Mouse (Mus musculus) limb, embryonic 14.5 days (tissue): ENCODE measurements around the gene Slc43a2. TPM values are rescaled to one million over a fixed set of nuclear protein-coding genes. Genes with fewer than 3 reads are reported as not detected.

Experiments used
- ATAC-seq: fragments of 200-750 bp; cut with Nextera tagmentation; 2 replicates; pipeline ENCODE4 v1.8.0; 2017; ENCODE audit warnings: low read depth, moderate number of reproducible peaks, moderate TSS enrichment; ENCODE audit not compliant: low FRiP score
- DNase-seq: peaks from one replicate; pipeline ENCODE4 v3.0.0-alpha.2; 2015; ENCODE audit warnings: low spot score
- H3K27ac ChIP-seq: fragments of 300-500 bp; sonication (generic); replicated peaks from 2 replicates; pipeline ENCODE4 v1.5.1; 2014; ENCODE audit warnings: low read depth, mild to moderate bottlenecking, low read length, moderate library complexity, mixed read lengths
- H3K27me3 ChIP-seq: fragments of 300-500 bp; sonication (generic); 2 replicates; pipeline ENCODE4 v1.6.1; 2014; ENCODE audit warnings: low read length, mixed read lengths; ENCODE audit not compliant: control insufficient read depth, insufficient read depth
- H3K36me3 ChIP-seq: fragments of 300-500 bp; sonication (generic); 2 replicates; pipeline ENCODE4 v1.6.1; 2014; ENCODE audit warnings: mild to moderate bottlenecking, low read length, moderate library complexity, mixed read lengths; ENCODE audit not compliant: control insufficient read depth, insufficient read depth
- H3K4me1 ChIP-seq: fragments of 300-500 bp; sonication (generic); 2 replicates; pipeline ENCODE4 v1.6.1; 2014; ENCODE audit warnings: antibody characterized with exemption, low read length, mixed read lengths; ENCODE audit not compliant: control insufficient read depth, insufficient read depth
- H3K4me2 ChIP-seq: fragments of 300-500 bp; sonication (generic); replicated peaks from 2 replicates; pipeline ENCODE4 v1.6.1; 2014; ENCODE audit warnings: low read depth, mild to moderate bottlenecking, low read length, moderate library complexity; ENCODE audit not compliant: severe bottlenecking
- H3K4me3 ChIP-seq: fragments of 300-500 bp; sonication (generic); replicated peaks from 2 replicates; pipeline ENCODE4 v1.5.1; 2014; ENCODE audit warnings: low read length
- H3K9ac ChIP-seq: fragments of 300-500 bp; sonication (generic); 2 replicates; pipeline ENCODE4 v1.6.1; 2014; ENCODE audit warnings: mild to moderate bottlenecking, low read depth, low read length, moderate library complexity; ENCODE audit not compliant: severe bottlenecking
- H3K9me3 ChIP-seq: fragments of 300-500 bp; sonication (generic); 2 replicates; pipeline ENCODE4 v1.6.1; 2016; ENCODE audit warnings: low read length; ENCODE audit not compliant: control insufficient read depth
- POLR2A ChIP-seq: fragments of 200-500 bp; IDR thresholded peaks from 2 replicates; pipeline ENCODE4 v1.8.0; 2012; ENCODE audit warnings: inconsistent platforms, mild to moderate bottlenecking, moderate library complexity, borderline replicate concordance; ENCODE audit not compliant: insufficient read depth, insufficient read length; ENCODE audit errors: extremely low read depth
- WGBS: fragments of 180-500 bp; shearing (Covaris S2); extraction: QIAGEN DNeasy Blood & Tissue Kit; methylation state at CpG from one replicate; pipeline ENCODE4 v1.1.7; 2014; 5-methylcytosine and 5-hydroxymethylcytosine counted together
- polyA plus RNA-seq, 2 experiments: library from polyadenylated mRNA; depleted of rRNA in 1 of 2; stranded (reverse) in 1 of 2; unstranded in 1 of 2; fragments of >200 nt; fragmentation: Nextera tagmentation in 1 of 2; extraction: Ambion mirVana in 1 of 2; gene quantifications; 2 replicates each; pipeline versions ENCODE4 v1.2.1 to v1.2.3; 2012 to 2014

The Slc43a2 gene
- polyA plus RNA-seq, 2 experiments, result 3.5 to 5.8 TPM

GRCm38 (mm10) chr11:75521609-75522008, 9.9 kb upstream of the Slc43a2 start:
- H3K4me1 ChIP-seq, result no peaks in the 10 kb centered on the region
- no peaks in the 10 kb centered on the region for H3K9me3 ChIP-seq
- H3K9ac ChIP-seq, result no peak overlapping the region
- no peak for TF ChIP-seq POLR2A
- DNase-seq, result no peak
- H3K27me3 ChIP-seq, result no peaks in the 10 kb centered on the region
- H3K4me3 ChIP-seq, result no peak overlapping the region
- no peaks in the 10 kb centered on the region for H3K36me3 ChIP-seq
- H3K4me2 ChIP-seq, result no peak overlapping the region
- ATAC-seq, result no peak
- no peak overlapping the region for H3K27ac ChIP-seq
- WGBS, result 80% methylated on average over 4 of the region's 4 CpGs

- TF ChIP-seq POLR2A, result no peak
- WGBS, result 80% methylated on average over 2 of the region's 2 CpGs
- no peaks in the 10 kb centered on the region for H3K9me3 ChIP-seq
- no peaks in the 10 kb centered on the region for H3K27me3 ChIP-seq
- no peak overlapping the region for H3K4me3 ChIP-seq
- H3K27ac ChIP-seq, result no peak overlapping the region
- ATAC-seq (no peak), DNase-seq (no peak)
- H3K36me3 ChIP-seq, result no peaks in the 10 kb centered on the region
- H3K9ac ChIP-seq, result no peak overlapping the region
- H3K4me2 ChIP-seq, result no peak overlapping the region
- H3K4me1 ChIP-seq, result no peaks in the 10 kb centered on the region
Observed at GRCm38 (mm10) chr11:75522793-75523192, 8.7 kb upstream of the Slc43a2 start.

GRCm38 (mm10) chr11:75525531-75526125, 5.9 kb upstream of the Slc43a2 start:
- 82% methylated on average over 15 of the region's 15 CpGs for WGBS
- no peak overlapping the region for H3K9ac ChIP-seq
- H3K27ac ChIP-seq, result no peak overlapping the region
- no peak for ATAC-seq
- H3K4me3 ChIP-seq, result no peak overlapping the region
- no peak for DNase-seq
- 0 out of 2 replicates have a peak, but pooled peaks cover under 1% of the 10 kb centered on the region for H3K4me1 ChIP-seq
- no peaks in the 10 kb centered on the region for H3K36me3 ChIP-seq
- H3K27me3 ChIP-seq, result no peaks in the 10 kb centered on the region
- no peaks in the 10 kb centered on the region for H3K9me3 ChIP-seq
- no peak overlapping the region for H3K4me2 ChIP-seq
- TF ChIP-seq POLR2A, result no peak

- no peak overlapping the region for H3K9ac ChIP-seq
- TF ChIP-seq POLR2A, result no peak
- ATAC-seq, result no peak
- 87% methylated on average over 6 of the region's 6 CpGs for WGBS
- H3K36me3 ChIP-seq, result no peaks in the 10 kb centered on the region
- no peaks in the 10 kb centered on the region for H3K27me3 ChIP-seq
- no peak overlapping the region for H3K27ac ChIP-seq
- H3K4me1 ChIP-seq, result 0 out of 2 replicates have a peak, but pooled peaks cover 3% of the 10 kb centered on the region
- H3K4me2 ChIP-seq, result no peak overlapping the region
- no peak for DNase-seq
- no peaks in the 10 kb centered on the region for H3K9me3 ChIP-seq
- no peak overlapping the region for H3K4me3 ChIP-seq
Observed at GRCm38 (mm10) chr11:75526943-75527342, 4.6 kb upstream of the Slc43a2 start.

GRCm38 (mm10) chr11:75529771-75530170, 1.7 kb upstream of the Slc43a2 start:
- no peak overlapping the region for H3K4me3 ChIP-seq
- no peak for TF ChIP-seq POLR2A
- no peak for ATAC-seq

More at GRCm38 (mm10) chr11:75529771-75530170, 1.7 kb upstream of the Slc43a2 start:
- no peak overlapping the region for H3K9ac ChIP-seq
- no peaks in the 10 kb centered on the region for H3K9me3 ChIP-seq
- no peak for DNase-seq
- H3K27ac ChIP-seq, result no peak overlapping the region
- H3K36me3 ChIP-seq, result no peaks in the 10 kb centered on the region
- no peak overlapping the region for H3K4me2 ChIP-seq
- peaks cover 11% of the 10 kb centered on the region; the same call in 1 of the 2 replicates for H3K4me1 ChIP-seq
- H3K27me3 ChIP-seq, result no peaks in the 10 kb centered on the region
- WGBS, result 58% methylated on average over 4 of the region's 4 CpGs
